Mouse (Mus musculus) layer of hippocampus, adult 2 months (tissue): ENCODE results near the gene Numbl. TPM values are rescaled to one million over a fixed set of nuclear protein-coding genes. Genes with fewer than 3 reads are reported as not detected.
A peak's percentile ranks its signal among the peaks of the same experiment; 100 is the strongest.

Experiments used
- DNase-seq, 2 experiments: peaks; one replicate each; pipeline ENCODE4 v3.0.0; 2022; ENCODE audit warnings: low spot score in 2 of 2
- H3K27ac ChIP-seq: fragments of 200-600 bp; 2 replicates; pipeline ENCODE4 v1.8.1; 2022
- H3K4me3 ChIP-seq: fragments of 200-600 bp; 2 replicates; pipeline ENCODE4 v1.8.1; 2022; ENCODE audit warnings: mild to moderate bottlenecking
- CTCF ChIP-seq: fragments of 200-600 bp; conservative IDR thresholded peaks from 2 replicates; pipeline ENCODE4 v1.8.1; 2022; ENCODE audit warnings: antibody characterized with exemption, mild to moderate bottlenecking, moderate library complexity
- total RNA-seq, 2 experiments: library from RNA; stranded (reverse); gene quantifications; 2 replicates each; pipeline ENCODE4 v1.2.3; 2021

The Numbl gene
- total RNA-seq, 2 experiments from 2014 or later: 135 to 148 TPM

DNA sequence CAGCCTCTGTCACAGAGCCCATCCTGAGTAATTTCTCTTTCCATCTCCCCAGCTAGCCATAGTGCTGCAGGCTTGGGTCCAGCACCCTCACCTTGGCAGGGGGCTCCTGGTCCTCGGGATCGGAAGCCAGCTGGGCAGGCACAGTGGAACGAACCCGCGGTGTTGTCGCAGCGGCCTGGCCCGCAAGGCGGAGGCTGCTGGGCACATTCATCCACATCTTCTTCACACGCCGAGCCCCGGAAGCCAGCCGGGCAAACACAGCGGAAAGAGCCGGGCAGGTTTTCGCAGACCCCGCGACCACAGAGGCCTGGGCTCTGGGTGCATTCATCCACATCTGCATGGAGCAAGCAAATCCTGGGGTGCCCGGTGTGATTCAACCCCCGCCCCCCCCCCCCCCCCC, 66.7 kb downstream of the Numbl start:
- Histone ChIP-seq H3K27ac (no peak overlapping the region), H3K4me3 (no peak overlapping the region)
- TF ChIP-seq CTCF: no peak
- DNase-seq: no peak

- TF ChIP-seq CTCF: no peak
- no peak for DNase-seq
- Histone ChIP-seq H3K27ac (no peak overlapping the region), H3K4me3 (peak overlapping the region; percentile 1; the same call in 1 of the 2 replicates)
Observed at GRCm38 (mm10) chr7:27325697-27326096, 67.5 kb downstream of the Numbl start.

DNA sequence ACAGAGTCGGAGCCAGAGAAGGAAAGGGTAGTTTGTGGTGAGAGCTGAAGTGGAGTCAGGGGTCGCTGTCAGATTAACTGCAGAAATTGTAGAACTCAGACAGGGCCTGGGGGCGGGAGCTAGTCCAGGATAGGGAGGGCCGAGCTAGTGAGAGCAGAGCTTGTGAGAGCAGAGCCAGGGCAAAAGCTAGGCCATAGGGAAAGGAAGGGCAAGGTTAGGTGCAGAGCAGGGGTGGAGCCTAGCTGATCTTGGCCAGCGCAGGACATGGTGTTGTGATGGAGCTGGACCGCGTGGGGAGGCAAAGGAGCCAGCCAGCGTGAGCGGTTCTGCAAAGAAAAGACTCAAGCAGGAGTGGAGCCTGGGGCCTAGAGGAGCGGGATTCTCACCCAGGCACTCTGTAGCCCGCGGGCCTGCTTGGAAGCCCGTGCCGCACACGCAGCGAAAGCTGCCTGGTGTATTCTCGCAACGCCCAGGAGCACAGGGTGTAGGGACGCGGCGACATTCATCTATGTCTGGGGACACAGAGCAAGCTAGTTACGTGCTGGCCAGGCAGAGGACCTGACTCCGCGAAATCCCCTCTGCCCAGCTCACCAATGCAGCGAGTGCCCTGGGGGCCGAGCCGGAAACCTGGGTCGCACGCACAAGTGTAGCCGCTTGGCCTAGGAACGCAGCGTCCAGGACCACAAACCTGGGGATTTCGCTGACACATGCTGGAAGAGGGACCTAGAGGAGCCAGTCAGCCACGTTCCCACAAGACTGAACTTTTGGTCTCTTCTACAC, 68.1 kb downstream of the Numbl start:
- no peak for DNase-seq

DNA sequence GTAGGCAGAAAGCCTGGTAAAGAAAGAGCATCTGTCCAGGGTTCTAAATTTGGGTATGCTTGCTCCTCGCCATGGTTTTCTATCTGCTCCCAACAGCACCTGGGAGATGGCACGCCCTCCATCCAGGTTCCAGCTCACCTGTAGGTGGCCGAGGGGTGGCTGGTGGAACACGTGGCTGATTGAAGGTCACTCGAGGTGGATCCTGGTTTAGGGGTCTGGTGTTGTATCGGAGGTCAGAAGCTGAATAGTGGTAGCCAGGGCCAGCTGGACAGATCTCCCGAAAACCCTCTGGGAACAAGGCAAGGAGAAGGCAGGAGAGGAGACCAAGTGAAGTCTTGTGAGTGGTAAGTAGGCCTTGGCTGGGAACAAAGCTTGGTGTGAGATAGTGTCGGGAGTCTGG, 69.3 kb downstream of the Numbl start:
- Histone ChIP-seq H3K27ac (no peak overlapping the region), H3K4me3 (no peak overlapping the region)
- no peak for DNase-seq
- TF ChIP-seq CTCF: no peak

More for the DNA sequence above, 68.1 kb downstream of the Numbl start:
- no peak for TF ChIP-seq CTCF
- Histone ChIP-seq H3K4me3 (no peak overlapping the region; the same call in 1 of the 2 replicates), H3K27ac (no peak overlapping the region)

DNA sequence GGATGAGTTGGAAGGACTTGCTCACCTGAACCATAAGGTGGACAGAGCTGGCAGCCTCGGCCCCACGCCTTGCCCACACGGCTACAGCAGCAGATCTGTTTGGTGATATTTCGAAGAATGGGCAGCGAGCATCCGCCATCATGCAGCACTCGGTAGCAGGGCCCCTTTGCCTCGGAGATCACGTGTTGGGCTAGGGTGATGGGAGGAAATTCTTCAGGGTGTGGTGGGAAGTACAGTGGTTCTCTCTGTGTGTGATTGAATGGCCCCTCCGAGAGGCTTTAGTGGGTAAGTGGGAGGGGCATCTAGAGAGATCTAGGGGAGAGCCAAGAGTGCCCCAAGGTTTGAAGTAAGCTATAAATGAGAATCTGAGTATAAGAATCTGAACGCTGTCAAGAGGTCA, 69.9 kb downstream of the Numbl start:
- TF ChIP-seq CTCF: no peak
- Histone ChIP-seq H3K4me3 (no peak overlapping the region), H3K27ac (no peak overlapping the region)
- DNase-seq: no peak

DNA sequence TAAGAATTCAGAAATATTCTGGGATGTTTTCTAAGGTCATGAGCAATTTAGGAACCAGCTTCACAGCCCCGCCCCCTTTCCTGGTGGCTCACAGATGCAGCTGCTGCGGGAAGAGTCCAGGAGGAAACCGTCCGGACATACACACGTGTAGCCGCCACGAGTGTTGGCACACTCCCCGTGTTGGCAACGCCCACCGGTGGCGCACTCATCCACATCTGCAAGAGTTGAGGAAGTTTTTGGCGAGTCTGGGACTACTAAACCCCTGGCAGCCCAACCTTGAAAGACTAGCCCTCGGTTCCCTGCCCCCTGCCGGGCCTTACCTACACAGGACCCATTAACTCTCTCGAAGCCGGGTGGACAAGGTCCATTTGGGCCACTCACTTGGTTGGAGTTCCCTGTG, 70.4 kb downstream of the Numbl start:
- no peak for TF ChIP-seq CTCF
- Histone ChIP-seq H3K4me3 (no peak overlapping the region), H3K27ac (no peak overlapping the region)
- DNase-seq: no peak

- H3K4me3 ChIP-seq: peak overlapping the region; percentile 39
- peak; percentile 66 to 82 for DNase-seq
- TF ChIP-seq CTCF: peak; percentile 87
- no peak overlapping the region for H3K27ac ChIP-seq
Observed at GRCm38 (mm10) chr7:27329326-27329947, 71.2 kb downstream of the Numbl start.

DNA sequence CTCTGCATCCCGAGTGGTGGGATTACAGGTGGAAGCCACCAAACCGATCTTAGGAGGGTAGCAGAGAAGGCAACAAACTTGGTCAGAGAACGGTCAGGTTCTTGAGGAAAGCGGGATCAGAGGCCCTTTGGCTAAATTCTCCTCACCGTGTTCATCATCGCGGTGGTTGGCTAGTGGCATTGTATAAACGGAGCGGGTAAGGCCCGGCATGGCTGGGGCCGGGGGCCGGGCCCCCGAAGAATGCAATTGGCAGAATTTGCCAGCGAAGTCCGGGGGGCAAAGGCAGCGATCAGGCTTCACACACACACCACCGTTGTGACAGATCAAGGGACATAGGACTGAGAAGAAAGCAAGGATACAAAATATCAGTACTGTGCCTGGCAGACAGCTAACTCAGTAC, 71.7 kb downstream of the Numbl start:
- TF ChIP-seq CTCF: no peak
- no peak overlapping the region; the same call in 1 of the 2 replicates for H3K4me3 ChIP-seq
- DNase-seq: no peak
- H3K27ac ChIP-seq: peak overlapping the region; percentile 14; the same call in 1 of the 2 replicates

DNA sequence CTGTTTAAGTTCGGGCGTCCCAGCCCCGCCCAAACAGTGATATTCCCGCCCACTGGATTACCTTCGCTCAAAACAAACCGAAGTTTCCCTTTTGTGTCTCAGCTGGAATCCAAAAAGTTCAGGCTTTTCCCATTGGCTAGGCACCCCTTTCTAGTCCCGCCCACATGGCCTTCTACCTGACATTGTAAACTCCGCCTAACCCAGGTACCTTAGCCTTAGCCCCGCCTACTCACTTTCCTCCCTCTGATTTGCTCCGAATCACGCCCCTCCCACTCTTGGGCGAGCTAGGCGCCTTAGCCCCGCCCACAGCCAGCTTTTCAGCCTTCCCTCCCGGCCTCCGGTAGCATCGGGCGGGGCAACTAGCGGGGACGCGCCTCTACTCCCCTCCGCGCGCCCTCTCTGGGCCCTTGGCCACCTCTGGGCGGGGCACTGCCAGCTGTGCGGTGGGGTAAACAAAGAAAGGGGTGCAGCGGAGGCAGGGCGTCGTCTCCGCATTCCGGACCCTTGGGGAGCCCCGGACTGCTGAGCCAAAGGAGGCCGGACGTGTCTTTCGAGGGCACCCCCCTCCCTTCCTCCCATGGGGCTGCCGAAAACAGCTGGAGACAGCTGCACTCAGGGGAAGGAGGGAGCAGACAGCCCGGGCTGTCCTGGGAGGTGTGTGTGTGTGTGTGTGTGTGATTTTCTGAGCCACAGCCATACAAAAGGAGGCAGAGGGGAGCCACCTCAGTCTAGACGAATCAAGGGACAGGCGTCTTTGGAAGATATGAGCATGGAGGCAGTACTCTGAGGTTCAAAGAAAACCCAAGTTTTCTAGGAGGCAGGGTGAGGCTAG, 72.7 kb downstream of the Numbl start:
- no peak for TF ChIP-seq CTCF
- H3K27ac ChIP-seq: peak overlapping the region; percentile 79
- peak overlapping the region; percentile 47 for H3K4me3 ChIP-seq
- peak; percentile 55 to 65 for DNase-seq

GRCm38 (mm10) chr7:27331541-27331851, 73.3 kb downstream of the Numbl start:
- TF ChIP-seq CTCF: no peak
- no peak for DNase-seq
- Histone ChIP-seq H3K27ac (peak overlapping the region; percentile 79), H3K4me3 (peak overlapping the region; percentile 47; the same call in 1 of the 2 replicates)

Other genes with a start within 250 kb of the Numbl start
- not detected for gene Cyp2a12, start 229.4 kb upstream of the Numbl start, total RNA-seq
- gene Cyp2f2, start 138.5 kb upstream of the Numbl start, total RNA-seq: under 1 TPM in 1 of 2 experiments, not detected in 1; 0.41 TPM
- gene Cyp2t4, start 104.7 kb upstream of the Numbl start, total RNA-seq: not detected
- gene Egln2, start 91.6 kb upstream of the Numbl start, total RNA-seq: 100 to 1,000 TPM in 1 of 2 experiments, 10 to 100 TPM in 1; 97.4 to 103 TPM
- gene Rab4b, start 79.5 kb upstream of the Numbl start, total RNA-seq: 10 to 100 TPM; 97.4 to 98.8 TPM
- not detected for gene Gm21983, start 77.3 kb upstream of the Numbl start, total RNA-seq
- 1 to 10 TPM; 2.2 to 2.7 TPM for gene Mia, start 77.3 kb upstream of the Numbl start, total RNA-seq
- gene BC024978, start 62.7 kb upstream of the Numbl start, total RNA-seq: 10 to 100 TPM; 19.5 to 21.7 TPM
- 10 to 100 TPM; 84.8 to 91.0 TPM for gene Snrpa, start 62.2 kb upstream of the Numbl start, total RNA-seq
- 1 to 10 TPM; 8.5 to 9.1 TPM for gene Itpkc, start 29.8 kb upstream of the Numbl start, total RNA-seq
- gene Coq8b, start 25.4 kb upstream of the Numbl start, total RNA-seq: 10 to 100 TPM; 36.1 to 37.9 TPM
- gene Ltbp4, start 79.3 kb downstream of the Numbl start, total RNA-seq: 10 to 100 TPM; 54.5 to 54.8 TPM
- gene Shkbp1, start 97.6 kb downstream of the Numbl start, total RNA-seq: 10 to 100 TPM; 29.4 to 42.9 TPM
- gene Gm20479, start 99.0 kb downstream of the Numbl start, total RNA-seq: not detected
- 100 to 1,000 TPM; 147 TPM for gene Sptbn4, start 189.3 kb downstream of the Numbl start, total RNA-seq
- gene Blvrb, start 189.5 kb downstream of the Numbl start, total RNA-seq: 10 to 100 TPM; 17.5 to 18.1 TPM
- gene Sertad3, start 215.3 kb downstream of the Numbl start, total RNA-seq: 1 to 10 TPM; 3.3 to 3.8 TPM
- 10 to 100 TPM in 1 of 2 experiments, 1 to 10 TPM in 1; 6.3 to 10.8 TPM for gene Sertad1, start 228.5 kb downstream of the Numbl start, total RNA-seq
- under 1 TPM; 0.38 to 0.39 TPM for gene Prx, start 240.9 kb downstream of the Numbl start, total RNA-seq